Mouse (Mus musculus) lung, adult 2 months (tissue): ENCODE measurements around the gene Thra. TPM values are rescaled to one million over a fixed set of nuclear protein-coding genes. Genes with fewer than 3 reads are reported as not detected.

Experiments used
- DNase-seq: peaks from one replicate; pipeline ENCODE4 v3.0.0; 2022
- H3K4me1 ChIP-seq: fragments of 200-500 bp; 2 replicates; pipeline ENCODE4 v1.6.1; 2011; ENCODE audit warnings: low read length; ENCODE audit not compliant: control insufficient read depth, insufficient read depth
- H3K4me3 ChIP-seq: fragments of 200-500 bp; replicated peaks from 2 replicates; pipeline ENCODE3; 2011; ENCODE audit warnings: low read depth, mild to moderate bottlenecking, control low read depth, low read length; ENCODE audit errors: extremely low read depth
- CTCF ChIP-seq: fragments of 200-500 bp; IDR thresholded peaks from 2 replicates; pipeline ENCODE4 v1.5.1; 2011; ENCODE audit warnings: mild to moderate bottlenecking, low read length, control low read depth; ENCODE audit not compliant: insufficient read depth
- POLR2A ChIP-seq: fragments of 200-500 bp; IDR thresholded peaks from 2 replicates; pipeline ENCODE4 v1.6.1; 2011; ENCODE audit warnings: low read depth, mild to moderate bottlenecking, control low read depth, low read length, borderline replicate concordance; ENCODE audit errors: extremely low read depth
- WGBS: fragments of 180-500 bp; shearing (Covaris S2); methylation state at CpG from one replicate; pipeline ENCODE4 v1.1.7; 2018; 5-methylcytosine and 5-hydroxymethylcytosine counted together
- polyA plus RNA-seq: library from polyadenylated mRNA; depleted of rRNA; stranded (reverse); fragments of >200 nt; gene quantifications from 2 replicates; pipeline ENCODE4 v1.2.3, GENCODE M21; 2012

The Thra gene
- polyA plus RNA-seq, 1 experiment = 142 TPM

- TF ChIP-seq POLR2A (peak; percentile 93; the same call in 1 of the 2 replicates), CTCF (no peak)
- peak overlapping the region; percentile 56 for H3K4me3 ChIP-seq
- under 1% methylated on average over 20 of the region's 20 CpGs for WGBS
- peak; percentile 96 for DNase-seq
- peaks cover 30% of the 10 kb centered on the region for H3K4me1 ChIP-seq
These were observed 42.8 kb downstream of the Thra start for GRCm38 (mm10) chr11:98783236-98783696.

DNA sequence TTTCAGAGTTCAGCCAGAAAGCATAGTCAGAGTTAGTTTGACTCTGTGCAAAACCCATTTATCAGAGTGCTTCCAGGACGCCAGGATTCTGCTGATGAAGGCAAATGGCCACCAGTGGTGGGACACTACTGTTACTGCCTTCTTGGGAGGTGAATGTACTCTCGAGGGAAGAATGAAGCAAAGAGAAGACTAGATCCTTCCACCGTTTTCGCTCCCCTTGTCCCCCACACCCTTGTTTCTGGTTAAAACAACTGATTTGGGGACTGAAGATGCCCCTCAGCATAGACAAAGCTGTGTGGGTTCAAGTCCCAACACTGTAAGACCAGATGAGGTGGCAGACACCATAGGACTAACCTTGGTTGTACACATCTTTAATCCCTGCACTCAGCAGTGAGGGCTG, 43.7 kb downstream of the Thra start:
- TF ChIP-seq POLR2A (no peak), CTCF (no peak)
- H3K4me1 ChIP-seq = peaks cover 30% of the 10 kb centered on the region
- WGBS = 63% methylated on average over 4 of the region's 4 CpGs
- DNase-seq = no peak
- H3K4me3 ChIP-seq = no peak overlapping the region

GRCm38 (mm10) chr11:98785214-98785613, 44.8 kb downstream of the Thra start:
- no peak for TF ChIP-seq POLR2A
- TF ChIP-seq CTCF = no peak
- H3K4me1 ChIP-seq = peaks cover 30% of the 10 kb centered on the region
- no peak overlapping the region for H3K4me3 ChIP-seq
- WGBS = 36% methylated on average over 10 of the region's 10 CpGs
- DNase-seq = no peak

- peak; percentile 70 for DNase-seq
- TF ChIP-seq CTCF (peak; percentile 48), POLR2A (peak; percentile 56; the same call in 1 of the 2 replicates)
- H3K4me3 ChIP-seq = peak overlapping the region; percentile 69
- WGBS = 1% methylated on average over 12 of the region's 12 CpGs
- peaks cover 28% of the 10 kb centered on the region for H3K4me1 ChIP-seq
These were observed 45.4 kb downstream of the Thra start for GRCm38 (mm10) chr11:98785772-98786281.

GRCm38 (mm10) chr11:98786359-98787214, 46.1 kb downstream of the Thra start:
- peak; percentile 77 for TF ChIP-seq CTCF
- peak; percentile 74; the same call in 1 of the 2 replicates for TF ChIP-seq POLR2A
- H3K4me3 ChIP-seq = peak overlapping the region; percentile 69
- peak; percentile 93 for DNase-seq
- H3K4me1 ChIP-seq = peaks cover 27% of the 10 kb centered on the region
- WGBS = under 1% methylated on average over 15 of the region's 15 CpGs

DNA sequence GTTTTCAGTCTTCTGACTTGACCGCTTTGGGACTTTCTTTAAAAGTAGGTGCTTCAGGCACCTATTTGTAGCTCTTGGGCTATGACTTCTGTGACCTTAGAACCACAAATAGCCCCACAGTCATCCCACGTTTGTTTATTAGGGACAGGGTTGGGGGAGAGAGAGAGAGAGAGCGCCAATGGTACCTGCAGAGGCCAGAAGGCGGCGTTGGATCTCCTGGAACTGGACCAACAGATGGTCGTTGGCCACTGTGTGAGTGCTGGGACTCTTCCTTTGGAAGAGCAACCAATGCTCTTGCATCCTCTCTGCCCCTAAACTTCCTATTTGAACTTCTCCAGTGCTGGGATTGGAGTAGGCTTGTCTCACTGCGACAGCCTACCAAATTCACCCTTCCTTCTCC, 46.8 kb downstream of the Thra start:
- DNase-seq = no peak
- WGBS = 21% methylated on average over 7 of the region's 7 CpGs
- Histone ChIP-seq H3K4me3 (no peak overlapping the region), H3K4me1 (peaks cover 26% of the 10 kb centered on the region)
- TF ChIP-seq CTCF = no peak
- TF ChIP-seq POLR2A = no peak

GRCm38 (mm10) chr11:98787691-98788090, 47.3 kb downstream of the Thra start:
- DNase-seq = no peak
- TF ChIP-seq CTCF = no peak
- TF ChIP-seq POLR2A = no peak
- Histone ChIP-seq H3K4me1 (peaks cover 24% of the 10 kb centered on the region), H3K4me3 (no peak overlapping the region)
- 81% methylated on average over 1 of the region's 1 CpGs for WGBS

DNA sequence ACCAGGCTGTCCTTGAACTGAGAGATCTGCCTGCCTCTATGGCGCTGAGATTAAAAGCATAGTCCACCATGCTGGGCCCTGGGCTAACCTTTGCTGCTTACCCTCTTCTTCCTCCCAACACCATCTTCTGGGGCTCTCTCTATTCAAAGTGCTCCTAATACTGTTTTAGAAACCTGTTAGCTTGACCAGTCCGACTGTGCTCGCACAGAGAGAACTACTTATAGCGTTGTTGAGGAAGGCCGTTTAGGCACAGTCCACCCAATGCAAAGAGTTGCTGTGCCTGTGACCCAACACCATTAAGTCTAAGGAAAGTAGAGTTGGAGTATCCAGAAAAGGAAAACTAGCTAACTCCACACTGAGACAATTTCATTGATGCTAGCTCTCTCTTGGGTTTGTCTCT, 47.7 kb downstream of the Thra start:
- no peak for DNase-seq
- Histone ChIP-seq H3K4me3 (no peak overlapping the region), H3K4me1 (peaks cover 19% of the 10 kb centered on the region)
- 85% methylated on average over 5 of the region's 5 CpGs for WGBS
- TF ChIP-seq CTCF (no peak), POLR2A (no peak)

GRCm38 (mm10) chr11:98788550-98789218, 48.2 kb downstream of the Thra start:
- Histone ChIP-seq H3K4me1 (peaks cover 16% of the 10 kb centered on the region), H3K4me3 (peak overlapping the region; percentile 12)
- TF ChIP-seq POLR2A (peak; percentile 58; the same call in 1 of the 2 replicates), CTCF (peak; percentile 82)
- WGBS = 5% methylated on average over 18 of the region's 18 CpGs
- peak; percentile 80 for DNase-seq

GRCm38 (mm10) chr11:98789219-98789807, 48.9 kb downstream of the Thra start:
- WGBS = 1% methylated on average over 25 of the region's 25 CpGs
- Histone ChIP-seq H3K4me3 (peak overlapping the region; percentile 67), H3K4me1 (peaks cover 14% of the 10 kb centered on the region)
- TF ChIP-seq POLR2A (no peak), CTCF (no peak)
- DNase-seq = no peak
